Mouse (Mus musculus): ENCODE data around the gene Pccb. TPM values are rescaled to one million over a fixed set of nuclear protein-coding genes. Genes with fewer than 3 reads are reported as not detected.

The Pccb gene
- polyA plus RNA-seq, 1 experiment: 27.3 TPM

DNA sequence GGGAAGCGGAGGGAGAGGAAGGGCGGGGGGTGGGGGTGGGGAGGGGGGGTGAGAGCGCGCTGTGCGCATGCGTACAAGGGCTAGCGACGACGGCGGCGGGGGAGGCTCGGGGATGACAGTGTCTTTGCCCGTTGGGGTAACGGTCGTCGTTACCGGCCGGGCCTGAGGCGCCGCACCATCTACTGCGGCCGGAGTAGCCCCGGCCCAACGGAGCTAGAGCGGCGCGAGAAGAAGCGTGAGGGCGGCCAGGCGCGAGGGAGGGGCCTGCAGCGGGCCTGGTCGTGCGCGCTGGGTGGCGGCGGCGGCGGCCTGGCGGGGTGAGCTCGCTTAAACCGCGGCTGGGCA lies 39.3 kb upstream of the Pccb start, which contains the start of gene Msl2:
Gene Msl2 (plus strand): TSS at position 115 of the 345 bp plus-strand sequence.
- Histone ChIP-seq H3K4me3 (ENCODE audit: insufficient read depth, low read length) (peak within 1 kb of the TSS; percentile 90), H3K4me1 (ENCODE audit: control insufficient read depth, insufficient read depth, low read length) (peaks cover 7% of the 10 kb centered on the region), H3K27ac (ENCODE audit: insufficient read depth, low read length) (peak within 1 kb of the TSS; percentile 98)
- TF ChIP-seq CTCF (IDR thresholded peaks at IDR 0.05; ENCODE audit: borderline replicate concordance, insufficient read depth, low read length): no peak
- TF ChIP-seq POLR2A (IDR thresholded peaks at IDR 0.05; ENCODE audit: low read depth, low read length): peak; percentile 80

- H3K4me1 ChIP-seq (ENCODE audit: control insufficient read depth, insufficient read depth, low read length): peaks cover 1% of the 10 kb centered on the region; the same call in 1 of the 2 replicates
- peak overlapping the region; percentile 71 for H3K27ac ChIP-seq (ENCODE audit: insufficient read depth, low read length)
- TF ChIP-seq POLR2A (IDR thresholded peaks at IDR 0.05; ENCODE audit: low read depth, low read length): peak; percentile 89
- no peak for TF ChIP-seq CTCF (IDR thresholded peaks at IDR 0.05; ENCODE audit: borderline replicate concordance, insufficient read depth, low read length)
- H3K4me3 ChIP-seq (ENCODE audit: insufficient read depth, low read length): peak overlapping the region; percentile 63
These were observed 38.6 kb upstream of the Pccb start for GRCm38 (mm10) chr9:101073041-101073986.

DNA sequence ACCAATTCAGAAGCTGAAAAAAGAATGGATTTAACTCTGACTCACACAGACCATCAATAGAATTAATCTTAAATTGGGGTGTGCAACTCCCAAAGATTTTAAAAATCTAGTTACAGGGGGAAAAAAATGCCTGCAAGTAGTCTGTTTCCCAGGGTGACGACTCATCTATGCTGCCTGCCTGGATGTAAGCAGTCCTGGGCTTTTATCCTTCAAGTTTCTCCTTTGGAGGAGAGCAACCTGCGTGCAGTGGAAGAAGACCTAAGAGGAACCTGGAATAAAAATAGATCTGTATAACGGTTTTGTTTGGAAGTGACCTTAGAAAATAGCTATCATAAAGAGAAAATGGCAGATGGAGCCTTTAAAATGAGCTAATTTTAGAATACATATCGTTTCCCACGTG lies 37.8 kb upstream of the Pccb start:
- Histone ChIP-seq H3K27ac (ENCODE audit: insufficient read depth, low read length) (no peak overlapping the region), H3K4me3 (ENCODE audit: insufficient read depth, low read length) (no peak overlapping the region), H3K4me1 (ENCODE audit: control insufficient read depth, insufficient read depth, low read length) (no peaks in the 10 kb centered on the region)
- no peak for TF ChIP-seq POLR2A (IDR thresholded peaks at IDR 0.05; ENCODE audit: low read depth, low read length)
- no peak for TF ChIP-seq CTCF (IDR thresholded peaks at IDR 0.05; ENCODE audit: borderline replicate concordance, insufficient read depth, low read length)

GRCm38 (mm10) chr9:101069781-101070180 lies 35.1 kb upstream of the Pccb start:
- H3K27ac ChIP-seq (ENCODE audit: insufficient read depth, low read length): no peak overlapping the region
- H3K4me1 ChIP-seq (ENCODE audit: control insufficient read depth, insufficient read depth, low read length): no peaks in the 10 kb centered on the region
- no peak overlapping the region for H3K4me3 ChIP-seq (ENCODE audit: insufficient read depth, low read length)
- TF ChIP-seq CTCF (IDR thresholded peaks at IDR 0.05; ENCODE audit: borderline replicate concordance, insufficient read depth, low read length) (no peak), POLR2A (IDR thresholded peaks at IDR 0.05; ENCODE audit: low read depth, low read length) (no peak)

- Histone ChIP-seq H3K27ac (ENCODE audit: insufficient read depth, low read length) (no peak overlapping the region), H3K4me1 (ENCODE audit: control insufficient read depth, insufficient read depth, low read length) (no peaks in the 10 kb centered on the region), H3K4me3 (ENCODE audit: insufficient read depth, low read length) (no peak overlapping the region)
- no peak for TF ChIP-seq POLR2A (IDR thresholded peaks at IDR 0.05; ENCODE audit: low read depth, low read length)
- no peak for TF ChIP-seq CTCF (IDR thresholded peaks at IDR 0.05; ENCODE audit: borderline replicate concordance, insufficient read depth, low read length)
These were observed 30.4 kb upstream of the Pccb start for GRCm38 (mm10) chr9:101065076-101065602.

GRCm38 (mm10) chr9:101062253-101062780 lies 27.6 kb upstream of the Pccb start:
- Histone ChIP-seq H3K4me1 (ENCODE audit: control insufficient read depth, insufficient read depth, low read length) (no peaks in the 10 kb centered on the region), H3K4me3 (ENCODE audit: insufficient read depth, low read length) (no peak overlapping the region), H3K27ac (ENCODE audit: insufficient read depth, low read length) (no peak overlapping the region)
- no peak for TF ChIP-seq POLR2A (IDR thresholded peaks at IDR 0.05; ENCODE audit: low read depth, low read length)
- no peak for TF ChIP-seq CTCF (IDR thresholded peaks at IDR 0.05; ENCODE audit: borderline replicate concordance, insufficient read depth, low read length)

- Histone ChIP-seq H3K27ac (ENCODE audit: insufficient read depth, low read length) (no peak overlapping the region), H3K4me3 (ENCODE audit: insufficient read depth, low read length) (no peak overlapping the region), H3K4me1 (ENCODE audit: control insufficient read depth, insufficient read depth, low read length) (no peaks in the 10 kb centered on the region)
- TF ChIP-seq POLR2A (IDR thresholded peaks at IDR 0.05; ENCODE audit: low read depth, low read length): no peak
- no peak for TF ChIP-seq CTCF (IDR thresholded peaks at IDR 0.05; ENCODE audit: borderline replicate concordance, insufficient read depth, low read length)
These were observed 26.3 kb upstream of the Pccb start for GRCm38 (mm10) chr9:101061035-101061434.

GRCm38 (mm10) chr9:101057156-101057555 lies 22.5 kb upstream of the Pccb start:
- no peak overlapping the region for H3K4me3 ChIP-seq (ENCODE audit: insufficient read depth, low read length)
- no peak overlapping the region for H3K27ac ChIP-seq (ENCODE audit: insufficient read depth, low read length)
- no peaks in the 10 kb centered on the region for H3K4me1 ChIP-seq (ENCODE audit: control insufficient read depth, insufficient read depth, low read length)
- TF ChIP-seq POLR2A (IDR thresholded peaks at IDR 0.05; ENCODE audit: low read depth, low read length) (no peak), CTCF (IDR thresholded peaks at IDR 0.05; ENCODE audit: borderline replicate concordance, insufficient read depth, low read length) (no peak)

DNA sequence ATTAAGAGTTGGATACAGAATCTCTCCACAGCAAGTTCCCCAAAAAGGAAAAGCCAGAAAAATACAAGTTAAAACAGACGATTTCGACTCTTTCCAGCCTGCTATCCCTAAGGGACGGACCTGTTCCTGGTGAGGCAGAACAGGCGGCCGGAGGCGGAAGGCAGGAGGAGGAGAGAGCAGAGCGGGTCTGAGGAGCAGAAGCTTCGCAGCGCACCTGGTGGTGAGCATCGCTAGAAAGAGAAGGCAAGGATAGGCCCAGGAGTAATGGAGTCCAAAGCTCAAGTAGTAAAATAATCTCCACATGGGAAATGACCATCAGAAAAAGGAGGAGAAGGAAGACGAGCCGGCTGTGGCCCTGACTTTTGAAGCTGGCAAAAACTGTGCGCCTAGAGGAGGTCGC lies 18.6 kb upstream of the Pccb start:
- no peak overlapping the region for H3K4me3 ChIP-seq (ENCODE audit: insufficient read depth, low read length)
- TF ChIP-seq CTCF (IDR thresholded peaks at IDR 0.05; ENCODE audit: borderline replicate concordance, insufficient read depth, low read length) (no peak), POLR2A (IDR thresholded peaks at IDR 0.05; ENCODE audit: low read depth, low read length) (no peak)
- no peaks in the 10 kb centered on the region for H3K4me1 ChIP-seq (ENCODE audit: control insufficient read depth, insufficient read depth, low read length)
- no peak overlapping the region for H3K27ac ChIP-seq (ENCODE audit: insufficient read depth, low read length)

GRCm38 (mm10) chr9:101052691-101053090 lies 18.0 kb upstream of the Pccb start:
- Histone ChIP-seq H3K4me3 (ENCODE audit: insufficient read depth, low read length) (no peak overlapping the region), H3K4me1 (ENCODE audit: control insufficient read depth, insufficient read depth, low read length) (no peaks in the 10 kb centered on the region), H3K27ac (ENCODE audit: insufficient read depth, low read length) (no peak overlapping the region)
- TF ChIP-seq POLR2A (IDR thresholded peaks at IDR 0.05; ENCODE audit: low read depth, low read length): no peak
- no peak for TF ChIP-seq CTCF (IDR thresholded peaks at IDR 0.05; ENCODE audit: borderline replicate concordance, insufficient read depth, low read length)

Data from embryonic fibroblast, embryonic 13.5 days (primary cell).